Mouse (Mus musculus): Measurements from ENCODE around the gene Gm12789. TPM values are rescaled to one million over a fixed set of nuclear protein-coding genes. Genes with fewer than 3 reads are reported as not detected.

The Gm12789 gene
- polyA plus RNA-seq (2015; fragmentation: Nextera tagmentation; extraction: Ambion mirVana), result not detected in 2 replicates

GRCm38 (mm10) chr4:101986326-101986725 is at the start of gene Gm12789:
Gm12789 (plus strand) TSS chr4:101986626.

DNA sequence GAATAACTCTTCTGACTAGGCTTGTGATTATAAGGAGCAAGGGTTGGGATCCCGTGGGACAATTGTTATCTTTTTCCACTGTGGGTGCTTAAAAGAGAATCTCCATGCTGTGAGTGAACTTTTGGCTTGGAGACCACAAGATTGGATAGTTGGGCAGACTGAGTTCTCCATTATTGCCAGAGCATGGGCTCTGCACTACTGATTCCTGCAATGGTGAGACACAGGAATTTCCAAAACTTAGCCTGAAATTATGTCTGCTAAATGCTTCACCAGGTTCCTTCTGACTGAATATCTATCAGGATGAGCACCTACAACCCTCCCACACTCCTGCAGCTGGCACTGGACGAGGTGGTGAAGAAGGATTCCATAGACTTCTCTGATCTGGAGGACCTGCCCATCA is 46.3 kb upstream of the Gm12789 start, which contains the start of gene Gm12794:
Gene Gm12794 (plus strand): TSS at position 301 of the 400 bp plus-strand sequence.

GRCm38 (mm10) chr4:101980949-101981348 is 5.5 kb upstream of the Gm12789 start, which contains the start of gene Gm12790:
Gm12790 (minus strand) TSS chr4:101981049.

Other genes starting within 250 kb of the Gm12789 start
- not detected in 2 replicates for gene B020004J07Rik, start 142.6 kb upstream of the Gm12789 start, polyA plus RNA-seq (2015; fragmentation: Nextera tagmentation; extraction: Ambion mirVana)
- not detected in 2 replicates for gene C130073F10Rik, start 92.8 kb upstream of the Gm12789 start, polyA plus RNA-seq (2015; fragmentation: Nextera tagmentation; extraction: Ambion mirVana)
- gene Gm12800, start 77.5 kb upstream of the Gm12789 start, polyA plus RNA-seq (2015; fragmentation: Nextera tagmentation; extraction: Ambion mirVana), result not detected in 2 replicates
- not detected in 2 replicates for gene Gm12794, start 46.2 kb upstream of the Gm12789 start, polyA plus RNA-seq (2015; fragmentation: Nextera tagmentation; extraction: Ambion mirVana)
- not detected in 2 replicates for gene Gm12790, start 5.6 kb upstream of the Gm12789 start, polyA plus RNA-seq (2015; fragmentation: Nextera tagmentation; extraction: Ambion mirVana)
- gene Pde4b, start 100.9 kb downstream of the Gm12789 start, polyA plus RNA-seq (2015; fragmentation: Nextera tagmentation; extraction: Ambion mirVana), result 5.0 and 6.7 TPM in 2 replicates

All from spleen, postnatal 0 days (tissue).